Comparison of ENCODE assay signal across 7 mouse cellular contexts in the genomic region with DNA sequence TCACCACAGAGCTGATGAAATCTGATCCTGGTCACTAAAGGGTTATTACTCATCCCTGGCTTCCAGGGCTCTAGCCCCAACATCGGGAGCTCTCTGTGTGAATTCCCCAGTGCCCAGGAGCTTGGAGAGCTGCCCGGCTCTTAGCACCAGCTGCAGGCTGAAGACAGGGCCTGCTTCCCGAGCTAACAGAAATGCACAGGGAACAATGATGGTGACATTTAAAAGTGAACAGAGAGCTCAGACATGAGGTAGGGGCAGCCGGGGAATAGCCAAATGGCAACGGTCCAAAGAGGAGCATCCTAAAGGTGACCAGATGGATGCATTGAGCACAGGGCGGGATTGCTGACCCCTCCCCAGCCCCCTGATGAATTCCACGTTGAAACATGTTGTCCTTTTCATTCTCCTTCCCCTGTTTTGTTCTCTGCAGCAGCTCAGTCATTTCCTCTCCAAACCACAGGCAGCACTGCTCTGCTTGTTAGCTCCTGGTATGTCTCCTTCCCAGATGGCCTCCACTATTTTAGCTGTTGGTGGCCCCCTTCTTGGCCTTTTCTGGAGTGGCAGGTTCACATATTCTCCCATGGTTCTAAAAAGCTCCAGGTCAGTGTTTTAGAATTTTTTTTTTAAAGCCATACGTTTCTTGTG. TPM values are rescaled to one million over a fixed set of nuclear protein-coding genes. Genes with fewer than 3 reads are reported as not detected.
DNase-seq lines count a peak whose midpoint lies in the region; ATAC-seq and TF ChIP-seq lines count a peak whose summit lies in the region.

No protein-coding gene starts in this region.

- WGBS in forebrain, embryonic 14.5 days: 52% methylated on average over 8 of the region's 8 CpGs
- 39% methylated on average over 8 of the region's 8 CpGs for WGBS in hindbrain, embryonic 13.5 days

- DNase-seq in thymus, postnatal 0 days (ENCODE audit: low spot score): peak; percentile 6
- DNase-seq in thymus, postnatal 4 days: no peak
- peak; percentile 76 for DNase-seq in forebrain, embryonic 14.5 days (ENCODE audit: low spot score)
- DNase-seq in c-Kit-positive CD71-positive TER-119-positive erythroid progenitor cells, embryonic 14.5 days (ENCODE audit: low spot score): no peak

- H3K27me3 ChIP-seq in forebrain, embryonic 14.5 days (replicated peaks; ENCODE audit: control insufficient read depth, insufficient read depth, low read length): no peaks in the 10 kb centered on the region
- H3K27me3 ChIP-seq in hindbrain, embryonic 13.5 days: no peaks in the 10 kb centered on the region
- H3K27me3 ChIP-seq in myocyte (ENCODE audit: control insufficient read depth, insufficient read depth, insufficient read length): no peaks in the 10 kb centered on the region

- TF ChIP-seq POLR2A in myocyte (IDR thresholded peaks at IDR 0.05; ENCODE audit: insufficient read length, low read depth): no peak

- no peak overlapping the region for H3ac ChIP-seq in myocyte (ENCODE audit: control insufficient read depth, insufficient read length)

- H3K9ac ChIP-seq in forebrain, embryonic 14.5 days (ENCODE audit: low read length): no peak overlapping the region
- H3K9ac ChIP-seq in hindbrain, embryonic 13.5 days: peak overlapping the region; percentile 35; the same call in 1 of the 2 replicates

- H3K9me3 ChIP-seq in forebrain, embryonic 14.5 days (replicated peaks; ENCODE audit: control insufficient read depth, low read length): no peaks in the 10 kb centered on the region
- no peaks in the 10 kb centered on the region for H3K9me3 ChIP-seq in hindbrain, embryonic 13.5 days

- H3K36me3 ChIP-seq in forebrain, embryonic 14.5 days (ENCODE audit: control insufficient read depth, insufficient read depth, low read length): peaks cover 53% of the 10 kb centered on the region
- H3K36me3 ChIP-seq in hindbrain, embryonic 13.5 days: peaks cover 81% of the 10 kb centered on the region
- no peaks in the 10 kb centered on the region for H3K36me3 ChIP-seq in myocyte (ENCODE audit: control insufficient read depth, insufficient read depth)

- ATAC-seq in forebrain, embryonic 14.5 days: peak; percentile 80
- ATAC-seq in hindbrain, embryonic 13.5 days (ENCODE audit: low FRiP score): peak; percentile 83
- ATAC-seq in megakaryocyte-erythroid progenitor cell, adult 5-6 weeks (replicated peaks; ENCODE audit: low FRiP score, low TSS enrichment, poor library complexity, severe bottlenecking): no peak

- no peak overlapping the region for H3K4me2 ChIP-seq in forebrain, embryonic 14.5 days (ENCODE audit: low read length)
- no peak overlapping the region for H3K4me2 ChIP-seq in hindbrain, embryonic 13.5 days
- H3K4me2 ChIP-seq in myocyte (ENCODE audit: low read depth): peak overlapping the region; percentile 41

- no peaks in the 10 kb centered on the region for H3K79me2 ChIP-seq in myocyte (ENCODE audit: control insufficient read depth, insufficient read depth)

- H3K27ac ChIP-seq in forebrain, embryonic 14.5 days (ENCODE audit: low read depth, low read length): peak overlapping the region; percentile 74
- H3K27ac ChIP-seq in hindbrain, embryonic 13.5 days: peak overlapping the region; percentile 83

- 0 out of 2 replicates have a peak, but pooled peaks cover 2% of the 10 kb centered on the region for H3K4me1 ChIP-seq in forebrain, embryonic 14.5 days (ENCODE audit: control insufficient read depth, insufficient read depth, low read length)
- H3K4me1 ChIP-seq in hindbrain, embryonic 13.5 days (replicated peaks): peaks cover 28% of the 10 kb centered on the region

- no peak overlapping the region for H3K4me3 ChIP-seq in forebrain, embryonic 14.5 days (ENCODE audit: low read depth, low read length)
- no peak overlapping the region for H3K4me3 ChIP-seq in hindbrain, embryonic 13.5 days
- no peak overlapping the region for H3K4me3 ChIP-seq in myocyte

TF ChIP-seq in myocyte, 11 proteins besides CTCF, POLR2A, EP300 and RAD21:
- TF ChIP-seq MAX (IDR thresholded peaks at IDR 0.05; ENCODE audit: low read depth) (no peak), POLR2AphosphoS2 (IDR thresholded peaks at IDR 0.05; ENCODE audit: insufficient read length, low read depth) (no peak), CEBPB (IDR thresholded peaks at IDR 0.05; ENCODE audit: insufficient read depth, poor library complexity, severe bottlenecking) (no peak), TCF3 (IDR thresholded peaks at IDR 0.05; ENCODE audit: insufficient read length, low read depth) (no peak), MYOD1 (IDR thresholded peaks at IDR 0.05; ENCODE audit: control insufficient read depth in 1 of 3, insufficient read length in 2 of 3, low read depth in 2 of 3) (no peak), USF1 (IDR thresholded peaks at IDR 0.05; ENCODE audit: low read depth) (no peak), SRF (IDR thresholded peaks at IDR 0.05; ENCODE audit: control insufficient read depth, insufficient read length, low read depth) (no peak), MYOG (IDR thresholded peaks at IDR 0.05; ENCODE audit: control insufficient read depth in 1 of 3, insufficient read depth in 1 of 3, insufficient read length in 2 of 3, low read depth in 2 of 3) (no peak), E2F4 (IDR thresholded peaks at IDR 0.05; ENCODE audit: insufficient read depth) (no peak), REST (IDR thresholded peaks at IDR 0.05; ENCODE audit: insufficient read depth, insufficient read length) (no peak), TCF12 (IDR thresholded peaks at IDR 0.05; ENCODE audit: insufficient read depth, poor library complexity, severe bottlenecking) (no peak)
TF ChIP-seq in myocyte: peak in this region for 0.

RNA-seq across cellular contexts. Expression of a gene that starts 58.4 kb away (rescaled TPM):
- polyA plus RNA-seq in thymus, postnatal 0 days (2015; fragmentation: Nextera tagmentation; extraction: Ambion mirVana): 80.3 and 91.5 TPM in 2 replicates
- 230 and 234 TPM in 2 replicates for polyA plus RNA-seq in forebrain, embryonic 14.5 days (2014; fragmentation: Nextera tagmentation; extraction: Ambion mirVana)
- polyA plus RNA-seq in hindbrain, embryonic 13.5 days (2015; fragmentation: Nextera tagmentation; extraction: Ambion mirVana): 236 and 250 TPM in 2 replicates
- polyA plus RNA-seq in myocyte (2012; fragmentation: generic; extraction: Trizol): 34.7 TPM
- 91.2 and 104 TPM in 2 replicates for total RNA-seq in megakaryocyte-erythroid progenitor cell, adult 5-6 weeks (2014; fragmentation: Nextera tagmentation)
- 63.3 and 64.2 TPM in 2 replicates for total RNA-seq in megakaryocyte-erythroid progenitor cell, adult 5-6 weeks (2017)

Comparison
In these comparisons a context has a peak if more than half of its experiments do, and no peak if none do; other contexts are left out.
1. DNase-seq: peak in thymus, postnatal 0 days (single experiment) and forebrain, embryonic 14.5 days (single experiment); none in thymus, postnatal 4 days (single experiment) and c-Kit-positive CD71-positive TER-119-positive erythroid progenitor cells, embryonic 14.5 days (single experiment).